Mouse (Mus musculus): ENCODE measurements at regions not wholly inside any gene's neighbourhood (a gene's known extent, or its start where the extent isn't known, plus 50 kb on each side); places are given as distances from the start of the nearest gene placed in this dataset.

DNA sequence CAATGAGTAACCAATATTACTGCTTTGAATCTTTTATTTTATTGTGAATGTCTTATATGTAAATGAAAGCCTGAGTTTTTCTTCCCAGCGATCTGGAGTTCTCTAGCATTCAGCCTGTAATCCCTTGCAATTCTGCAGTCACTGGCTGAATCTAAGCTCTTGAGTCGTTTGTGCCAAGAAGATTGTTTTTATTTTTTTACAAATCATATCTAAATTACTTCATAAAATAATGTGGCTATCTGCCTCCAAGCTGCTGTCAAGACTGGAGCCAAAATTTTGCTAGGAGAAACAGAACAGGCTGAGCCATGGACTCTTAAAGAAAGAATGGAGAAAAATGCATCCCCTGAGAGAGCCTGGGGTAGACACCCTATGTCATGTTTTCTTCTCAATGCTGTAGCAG is 455.4 kb upstream of the Gm26657 start:
- no peak for DNase-seq (ENCODE audit: inconsistent age in 2 of 2, low spot score in 1 of 2)

DNA sequence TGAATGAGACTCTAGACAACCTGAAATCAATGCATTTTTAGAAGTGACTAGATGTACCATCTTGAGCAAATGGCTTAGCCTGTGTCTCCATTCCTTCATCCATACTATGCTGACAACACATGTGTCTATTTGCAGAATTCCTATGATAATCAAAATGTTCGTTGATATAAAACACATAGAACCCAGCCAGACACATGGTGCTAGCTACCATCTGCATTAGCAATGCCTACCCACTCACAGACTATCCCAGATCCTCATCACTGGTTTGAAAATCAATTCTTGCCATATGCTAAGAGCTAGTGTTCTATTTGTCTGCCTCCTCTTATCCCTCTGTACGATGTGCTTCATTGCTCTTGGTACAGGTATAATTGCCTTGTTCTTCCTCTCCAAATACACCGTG is 464.0 kb upstream of the Gm26657 start:
- DNase-seq (ENCODE audit: inconsistent age in 2 of 2, low spot score in 1 of 2) = no peak

DNA sequence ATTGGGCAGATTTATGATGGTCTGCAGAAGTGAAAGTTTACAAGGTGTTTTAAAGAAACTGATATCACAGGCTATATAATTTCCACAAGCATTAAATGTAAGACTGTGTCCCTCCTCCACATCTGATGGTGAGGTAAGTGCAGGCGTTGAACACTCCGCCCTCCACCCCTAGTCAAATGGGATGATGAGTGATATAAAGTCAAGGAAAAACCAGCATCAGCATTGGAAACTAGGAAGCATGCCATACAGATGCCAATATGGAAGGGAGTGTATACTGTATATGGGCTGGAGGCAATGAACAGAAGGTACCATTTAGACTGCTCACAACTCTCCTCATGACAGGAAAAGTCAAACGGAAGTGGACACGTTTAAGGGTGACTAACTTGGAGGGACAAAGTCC is 468.5 kb upstream of the Gm26657 start:
- DNase-seq (ENCODE audit: inconsistent age in 2 of 2, low spot score in 1 of 2) = no peak

DNA sequence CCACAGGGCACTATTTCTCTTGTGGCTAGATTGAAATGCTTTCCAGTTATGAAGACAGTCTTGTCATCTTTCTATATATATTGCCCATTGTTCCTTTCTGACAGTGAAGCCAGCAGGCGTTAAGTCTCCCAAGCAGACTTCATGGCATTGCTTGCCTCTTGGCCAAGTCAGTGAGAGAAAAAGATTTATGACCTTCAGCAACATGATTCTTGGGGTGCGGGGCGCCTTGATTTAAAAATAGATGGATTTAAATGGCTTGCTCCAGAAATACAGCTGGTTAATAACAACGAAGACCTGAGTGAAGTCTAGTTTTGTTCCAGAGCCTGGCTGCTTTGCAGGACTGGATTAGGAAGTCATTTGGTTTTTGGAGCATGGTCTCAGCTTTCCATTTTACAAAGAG is 475.2 kb upstream of the Gm26657 start:
- DNase-seq (ENCODE audit: inconsistent age in 2 of 2, low spot score in 1 of 2) = no peak

DNA sequence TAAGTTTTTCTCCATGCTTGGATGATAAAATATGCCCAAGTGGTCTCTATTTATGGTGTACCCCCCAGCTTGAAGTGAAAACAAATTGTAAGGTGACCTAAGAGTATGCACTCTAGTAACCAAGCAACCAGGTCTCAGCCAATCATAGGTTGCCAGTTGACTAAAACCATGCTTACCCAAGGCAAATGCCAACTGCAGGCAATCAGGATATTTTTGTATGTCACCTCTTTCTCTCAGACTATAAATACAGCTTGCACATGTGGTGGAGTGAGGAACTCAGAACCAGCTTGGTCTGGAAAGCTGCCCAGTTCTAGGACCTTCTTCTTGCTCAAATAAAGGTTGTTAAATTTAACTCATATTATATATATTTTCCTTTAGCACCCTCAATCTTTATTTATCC is 476.0 kb upstream of the Gm26657 start:
- DNase-seq (ENCODE audit: inconsistent age in 2 of 2, low spot score in 1 of 2) = no peak

DNA sequence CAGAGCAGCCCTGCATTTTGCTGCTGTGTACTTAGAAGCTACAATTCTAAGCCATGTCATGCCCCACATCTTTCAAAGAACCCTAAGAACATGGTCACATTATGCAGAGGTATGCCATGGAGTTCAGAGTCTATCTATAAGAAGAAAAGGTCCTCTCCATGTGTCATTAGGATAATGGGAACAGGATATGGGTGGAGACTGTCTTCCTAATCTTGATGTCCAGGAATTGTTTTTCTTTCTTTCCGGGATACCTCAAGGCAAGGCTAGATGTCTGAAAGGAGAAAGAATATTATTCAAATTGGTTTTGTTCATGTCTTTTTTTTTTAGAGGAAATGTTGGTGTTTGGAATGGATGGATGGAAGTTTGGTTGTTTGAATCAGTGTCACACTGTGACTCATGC is 477.3 kb upstream of the Gm26657 start:
- DNase-seq (ENCODE audit: inconsistent age in 2 of 2, low spot score in 1 of 2) = no peak

DNA sequence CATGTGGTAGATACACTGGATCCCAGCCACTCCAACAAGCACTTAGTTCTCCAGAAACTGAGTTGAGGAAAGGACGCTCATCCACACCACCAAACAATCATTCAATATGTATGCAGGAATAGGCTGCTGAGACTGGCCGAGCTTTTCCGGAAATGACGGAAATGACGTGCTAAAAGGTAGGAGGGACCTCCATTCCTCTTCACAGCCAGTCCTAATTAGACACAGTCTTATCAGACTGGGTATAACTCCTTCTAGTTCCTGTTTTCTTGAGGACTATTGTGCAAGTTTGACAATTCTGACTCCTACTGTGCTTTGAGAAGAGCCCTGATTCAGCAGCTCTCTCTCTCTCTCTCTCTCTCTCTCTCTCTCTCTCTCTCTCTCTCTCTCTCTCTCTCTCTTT is 477.9 kb upstream of the Gm26657 start:
- DNase-seq (ENCODE audit: inconsistent age in 2 of 2, low spot score in 1 of 2) = no peak

DNA sequence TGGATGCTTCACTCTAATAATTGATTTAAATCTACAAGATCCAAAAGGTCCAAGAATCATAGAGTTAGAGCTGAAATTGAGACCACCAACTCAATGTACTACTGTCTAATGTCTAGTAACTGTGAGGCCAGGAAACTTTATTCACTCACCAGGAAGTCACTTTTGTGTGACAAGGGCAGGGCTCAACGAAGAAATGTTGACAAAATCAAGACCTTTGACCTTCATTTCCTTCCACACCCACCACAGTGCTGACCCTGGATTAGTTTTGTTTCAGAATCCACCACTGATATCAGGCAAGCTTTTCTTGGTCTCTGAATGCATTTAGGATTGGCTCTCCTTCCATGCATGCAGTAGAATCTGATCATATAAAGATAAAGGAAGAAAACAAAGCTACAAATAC is 487.5 kb upstream of the Gm26657 start:
- DNase-seq (ENCODE audit: inconsistent age in 2 of 2, low spot score in 1 of 2) = no peak

DNA sequence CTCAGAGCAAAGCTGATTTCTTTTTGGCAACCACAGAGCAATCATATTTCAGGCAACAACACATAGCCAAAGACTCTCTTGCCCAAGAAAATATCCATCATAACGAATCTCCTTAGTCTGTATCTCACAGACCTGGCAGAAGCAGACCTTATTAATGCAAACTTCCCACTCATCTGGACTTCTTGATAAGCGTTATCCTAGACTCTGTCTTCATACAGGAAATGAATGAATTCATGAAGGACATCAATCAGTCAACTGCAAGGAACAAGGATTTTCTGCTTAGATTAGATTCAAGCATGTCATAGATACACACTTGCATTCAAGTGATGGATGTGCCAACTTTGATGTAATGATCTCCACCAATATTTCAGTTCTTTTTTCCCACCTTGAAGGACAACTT is 488.1 kb upstream of the Gm26657 start:
- DNase-seq (ENCODE audit: inconsistent age in 2 of 2, low spot score in 1 of 2) = no peak

DNA sequence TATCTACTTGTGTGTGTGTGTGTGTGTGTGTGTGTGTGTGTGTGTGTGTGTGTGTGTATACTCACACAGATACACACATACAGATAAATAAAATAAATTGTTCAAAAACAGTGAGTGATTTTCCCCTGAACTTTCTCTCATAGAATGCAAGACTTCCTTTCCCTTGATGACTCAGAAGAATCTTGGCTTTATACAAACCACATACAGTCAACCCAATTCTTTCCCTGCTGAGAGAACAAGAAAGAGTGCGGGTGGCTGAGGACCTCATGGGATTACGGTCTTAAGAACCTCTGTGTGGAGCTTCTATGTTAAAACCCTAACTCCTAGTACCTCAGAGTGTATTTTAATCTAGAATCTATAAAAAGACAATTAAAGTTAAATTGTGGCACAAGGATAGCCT is 489.3 kb upstream of the Gm26657 start:
- DNase-seq (ENCODE audit: inconsistent age in 2 of 2, low spot score in 1 of 2) = no peak

DNA sequence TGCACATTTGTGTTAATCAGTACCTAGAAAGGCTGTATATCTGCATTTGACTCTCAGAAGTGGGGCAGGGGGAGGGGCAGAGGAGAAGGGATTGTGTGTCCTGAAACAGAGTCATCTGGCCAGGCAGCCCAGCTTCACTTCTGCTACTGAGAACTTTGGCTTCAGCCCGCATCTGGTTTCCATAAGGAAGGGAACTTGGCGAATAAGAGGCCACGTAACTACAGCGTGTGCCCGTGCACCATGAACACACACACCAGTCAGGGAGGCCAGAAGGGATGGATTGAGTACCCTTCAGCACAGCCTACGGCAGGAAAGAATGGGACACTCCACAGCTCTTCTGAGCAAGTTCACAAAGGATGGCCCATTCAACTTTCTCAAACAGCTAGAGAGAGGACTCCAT is 496.0 kb upstream of the Gm26657 start:
- no peak for DNase-seq (ENCODE audit: inconsistent age in 2 of 2, low spot score in 1 of 2)

DNA sequence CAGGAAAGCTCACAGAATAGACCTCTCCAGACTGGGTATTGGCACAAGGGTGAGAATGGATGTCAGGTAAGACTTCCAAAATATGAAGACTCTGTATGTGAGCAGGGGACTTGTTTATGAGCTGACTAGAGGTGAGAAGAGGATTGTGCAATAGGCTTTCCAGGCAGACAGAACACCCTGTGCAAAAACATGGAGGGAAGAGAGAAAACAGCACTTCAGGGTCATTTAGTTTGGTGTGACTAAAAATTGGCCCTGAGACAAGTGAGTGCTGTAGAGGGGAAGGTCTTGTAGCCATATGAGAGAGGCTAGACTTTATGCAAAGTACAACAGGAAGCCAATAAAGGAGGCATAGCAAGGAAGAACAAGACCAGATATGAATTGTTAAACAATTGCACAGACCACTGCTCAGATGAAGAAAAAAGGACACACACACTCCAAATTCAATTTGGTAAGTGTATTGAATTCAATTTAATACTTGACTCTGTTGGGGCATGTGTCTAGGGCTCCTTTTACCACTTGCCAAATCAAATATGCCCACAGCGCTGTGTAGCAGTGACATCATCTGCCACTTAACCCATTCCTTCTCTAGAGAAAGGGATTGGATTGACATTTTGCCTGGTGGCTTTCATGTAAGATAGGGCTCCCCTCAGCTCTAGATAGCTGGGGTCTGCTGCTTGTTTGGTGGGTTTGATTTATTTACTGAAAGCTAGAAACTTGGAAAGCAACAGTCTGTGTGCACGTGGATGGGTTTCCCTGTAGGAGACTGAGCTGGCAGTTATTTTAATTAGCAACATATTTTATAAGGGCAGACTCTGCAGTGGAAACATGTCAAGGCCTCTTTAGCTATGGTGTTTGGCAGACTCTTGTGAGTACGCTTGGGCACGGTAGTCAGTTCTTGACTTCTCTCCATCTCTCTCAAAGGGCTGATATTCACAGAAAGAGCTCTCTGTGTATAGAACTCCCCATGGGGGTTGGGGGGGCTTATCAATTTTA is 501.1 kb upstream of the Gm26657 start:
- DNase-seq (ENCODE audit: inconsistent age in 2 of 2, low spot score in 1 of 2) = no peak

DNA sequence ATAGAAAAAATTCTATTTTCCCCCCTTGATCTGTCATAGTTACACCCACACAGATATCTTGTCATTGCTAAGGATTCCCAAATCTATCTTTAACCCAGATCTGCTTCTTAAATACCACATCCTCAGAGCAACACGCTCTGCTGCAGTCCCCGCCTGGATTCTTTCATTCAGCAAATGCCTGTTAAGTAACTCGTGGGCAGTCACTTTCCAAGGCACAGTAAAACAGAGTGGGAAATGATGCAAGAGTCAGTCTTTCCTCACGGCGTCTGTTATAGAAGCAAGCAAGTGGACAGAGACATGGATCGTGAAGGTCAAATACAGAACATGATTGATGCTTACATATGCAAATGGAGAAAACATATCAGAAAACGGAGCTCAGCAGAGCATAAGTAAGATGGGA is 508.5 kb upstream of the Gm26657 start:
- no peak for DNase-seq (ENCODE audit: inconsistent age in 2 of 2, low spot score in 1 of 2)

DNA sequence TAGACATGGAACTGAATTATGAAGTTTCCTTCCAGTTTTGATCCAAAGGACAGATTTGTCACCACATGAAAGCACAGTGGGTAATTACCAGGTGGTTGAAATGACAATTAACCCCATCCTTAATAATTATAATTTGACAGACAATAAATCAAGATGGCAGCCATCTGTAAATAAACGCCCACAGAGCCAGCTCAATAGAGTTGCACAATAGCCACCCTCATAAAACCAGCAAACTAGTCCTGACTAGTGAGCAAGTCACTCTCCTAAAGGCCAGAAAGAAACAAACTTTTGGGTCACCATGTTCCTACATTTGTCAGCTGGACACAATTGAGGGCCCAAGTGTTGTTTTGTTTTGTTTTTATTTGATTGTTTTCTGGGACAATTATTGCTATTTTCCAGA is 509.4 kb upstream of the Gm26657 start:
- DNase-seq (ENCODE audit: inconsistent age in 2 of 2, low spot score in 1 of 2) = no peak

DNA sequence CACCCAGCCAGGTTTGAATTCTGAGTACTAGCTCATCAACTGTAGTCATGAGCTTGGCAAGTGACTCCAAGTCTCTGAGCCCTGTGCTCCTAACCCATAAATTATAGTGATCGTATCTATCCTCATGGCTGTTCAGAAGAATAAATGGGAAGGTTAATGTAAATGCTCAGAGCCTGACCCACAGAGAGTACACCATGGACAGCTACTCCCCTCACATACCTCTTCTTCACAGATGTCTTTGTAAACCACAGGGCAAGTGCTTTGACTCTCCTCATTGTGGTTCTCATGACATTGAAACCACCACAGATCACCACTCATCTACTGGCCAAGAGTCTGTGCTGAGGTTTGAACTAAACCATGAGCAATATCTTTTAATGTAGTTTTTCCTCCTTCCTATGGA is 513.4 kb upstream of the Gm26657 start:
- no peak for DNase-seq (ENCODE audit: inconsistent age in 2 of 2, low spot score in 1 of 2)

DNA sequence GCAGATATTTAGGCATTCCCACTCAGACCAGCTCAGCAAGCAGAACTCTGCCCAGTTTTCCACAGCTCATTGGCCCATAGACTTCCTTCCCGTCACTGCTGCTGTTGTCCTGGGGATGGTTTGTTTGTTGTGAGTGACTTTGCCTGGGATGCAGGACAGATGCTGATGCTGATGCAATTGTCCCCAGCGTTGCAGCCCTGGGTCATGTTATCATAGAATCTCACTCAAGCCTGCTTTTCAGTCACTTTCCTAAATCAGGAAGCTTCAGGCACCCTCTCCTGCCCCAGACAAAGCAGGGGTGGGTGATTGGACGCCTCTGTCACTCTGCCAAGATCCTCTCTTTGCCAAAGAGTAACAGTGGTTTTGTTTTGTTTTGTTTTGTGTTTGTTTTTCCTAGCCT is 515.3 kb upstream of the Gm26657 start:
- no peak for DNase-seq (ENCODE audit: inconsistent age in 2 of 2, low spot score in 1 of 2)

DNA sequence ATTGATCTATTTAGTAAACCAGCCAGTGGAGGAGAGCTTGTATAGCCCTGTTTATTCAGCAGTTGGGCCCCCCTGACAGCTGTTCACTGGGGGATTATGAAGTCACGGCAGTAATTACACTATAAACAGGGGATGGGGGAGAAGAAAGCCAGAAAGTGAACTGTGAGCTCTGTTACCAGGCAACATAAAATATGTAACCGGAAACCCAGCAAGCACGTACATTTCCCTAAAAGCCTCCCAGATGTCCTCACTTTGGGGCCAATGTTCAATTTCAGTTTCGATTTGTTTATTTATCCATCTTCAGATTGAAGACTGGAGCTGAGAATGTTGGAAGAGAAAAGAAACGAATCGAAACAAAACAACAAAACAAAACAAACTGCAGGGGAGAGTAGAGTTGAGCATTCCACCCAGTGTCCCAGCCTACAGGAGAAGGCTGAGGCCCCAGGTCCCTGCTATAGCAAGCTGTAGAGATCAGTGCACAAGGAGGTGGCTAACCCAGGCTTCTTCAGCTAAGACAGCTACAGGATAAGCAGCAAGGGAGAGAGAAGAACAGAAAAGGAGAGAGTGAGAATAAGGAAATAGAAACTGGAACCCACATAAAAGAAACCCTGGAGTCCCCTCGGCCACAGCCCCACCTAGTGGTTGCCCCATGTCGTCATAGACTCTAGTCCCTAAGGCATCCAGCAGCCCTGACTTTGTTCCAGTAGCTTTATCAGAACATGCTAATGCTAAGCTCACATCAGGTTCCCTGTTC is 517.7 kb upstream of the Gm26657 start:
- DNase-seq (ENCODE audit: inconsistent age in 2 of 2, low spot score in 1 of 2) = peak; percentile 65 to 91

DNA sequence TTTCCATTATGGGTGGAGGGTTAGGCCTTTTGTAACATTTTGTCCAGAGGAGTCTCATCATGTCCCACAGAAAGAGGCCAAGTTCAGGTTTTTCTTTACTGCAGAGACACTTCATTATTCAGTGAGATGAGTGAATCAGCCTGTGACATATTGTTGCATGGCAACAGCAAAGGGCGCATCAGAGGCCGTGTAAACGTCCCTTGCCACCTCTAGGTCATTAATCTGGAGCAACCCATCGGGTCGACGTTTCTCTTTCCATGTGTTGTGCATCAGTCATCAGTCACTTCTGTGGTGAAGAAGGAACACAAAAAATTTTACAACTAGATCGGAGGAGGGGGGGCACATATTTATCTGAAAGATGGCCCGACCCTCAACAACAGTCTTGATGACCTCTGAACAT is 519.3 kb upstream of the Gm26657 start:
- DNase-seq (ENCODE audit: inconsistent age in 2 of 2, low spot score in 1 of 2) = no peak

DNA sequence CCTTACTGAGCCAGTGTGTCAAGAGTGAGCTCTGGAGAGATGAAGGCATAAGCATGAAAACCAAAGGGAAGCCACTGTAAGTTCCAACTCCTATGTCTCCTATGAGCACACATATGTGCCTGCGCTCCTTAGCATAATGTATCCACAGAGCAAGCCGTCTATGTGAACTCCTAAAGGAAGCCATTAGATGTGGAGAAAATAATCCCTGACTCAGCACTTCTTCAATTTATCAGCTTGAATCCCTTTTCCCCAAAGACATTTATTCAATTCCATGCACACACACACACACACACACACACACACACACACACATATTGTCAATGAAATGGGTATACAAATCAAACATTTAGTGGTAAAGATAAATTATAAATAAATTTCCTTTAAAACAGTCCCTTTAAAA is 530.4 kb upstream of the Gm26657 start:
- DNase-seq (ENCODE audit: inconsistent age in 2 of 2, low spot score in 1 of 2) = no peak

DNA sequence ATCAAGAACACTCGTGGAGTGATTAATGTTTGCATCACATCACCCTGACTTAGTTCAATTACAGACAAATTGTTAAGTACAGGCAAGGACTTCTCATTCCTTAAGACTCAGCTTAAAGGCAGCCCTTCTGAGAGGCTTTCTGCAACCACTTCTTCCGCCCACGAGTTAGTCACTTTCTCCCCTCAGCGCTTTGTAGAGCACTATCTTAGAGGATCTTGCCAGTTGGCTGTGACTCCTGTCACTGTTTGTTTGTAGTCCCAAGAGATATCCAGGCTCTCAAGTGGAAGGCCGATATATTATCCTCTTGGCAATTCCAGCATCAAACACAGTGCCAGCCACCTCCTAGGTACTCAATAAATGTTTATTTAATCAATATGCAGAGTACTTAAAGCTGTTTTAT is 532.1 kb upstream of the Gm26657 start:
- DNase-seq (ENCODE audit: inconsistent age in 2 of 2, low spot score in 1 of 2) = no peak

DNA sequence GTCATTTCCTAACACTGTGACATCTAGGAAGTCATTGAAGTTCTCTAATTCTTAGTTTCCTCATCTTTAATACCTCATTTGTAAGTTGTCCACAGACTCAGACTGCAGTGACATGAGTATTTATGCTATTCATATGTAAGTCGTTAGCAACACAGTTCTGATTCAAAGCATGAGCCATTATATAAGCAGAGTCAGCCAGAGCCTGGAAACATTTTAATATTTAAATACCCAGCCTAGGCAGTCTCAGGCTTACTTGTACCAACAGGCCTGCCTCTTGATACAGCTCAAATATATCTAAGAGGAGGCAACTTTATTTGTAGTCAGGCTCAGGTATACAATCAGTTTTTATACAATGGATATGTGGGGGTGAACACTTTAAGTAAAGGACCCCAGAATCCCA is 534.8 kb upstream of the Gm26657 start:
- no peak for DNase-seq (ENCODE audit: inconsistent age in 2 of 2, low spot score in 1 of 2)

DNA sequence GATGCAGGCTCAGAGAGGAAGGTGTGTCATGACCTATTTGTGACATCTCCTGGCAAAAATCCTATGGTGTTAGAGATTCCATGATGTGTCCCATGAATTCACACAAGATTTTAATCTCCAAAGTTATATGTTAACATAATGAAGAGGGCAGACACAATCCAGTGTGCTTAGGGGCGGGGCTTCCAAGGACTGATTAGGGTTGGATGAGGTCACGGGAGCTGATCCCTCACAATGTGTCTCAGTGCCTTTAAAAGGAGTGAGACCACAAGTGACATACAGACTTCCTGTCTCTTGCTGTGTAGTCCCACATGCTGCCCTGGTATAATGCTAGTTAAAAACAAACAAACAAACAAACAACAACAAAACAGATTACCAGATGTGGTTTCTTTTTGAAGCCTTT is 546.5 kb upstream of the Gm26657 start:
- DNase-seq (ENCODE audit: inconsistent age in 2 of 2, low spot score in 1 of 2) = peak in 1 of 2 experiments; percentile 23

All from adrenal gland, adult (tissue).